Mouse (Mus musculus) embryonic facial prominence, embryonic 13.5 days (tissue): ENCODE measurements around the gene Gtpbp2. TPM values are rescaled to one million over a fixed set of nuclear protein-coding genes. Genes with fewer than 3 reads are reported as not detected.

ENCODE experiments used
- polyA plus RNA-seq: library from polyadenylated mRNA; unstranded; fragments of >200 nt; fragmentation: Nextera tagmentation; extraction: Ambion mirVana; gene quantifications from 2 replicates; pipeline ENCODE4 v1.2.1, GENCODE M21; 2015

Gtpbp2 gene
- polyA plus RNA-seq, 1 experiment from 2014 or later, result 45.4 TPM

Other genes starting within 250 kb of the Gtpbp2 start
- gene Vegfa, start 128.7 kb upstream of the Gtpbp2 start, polyA plus RNA-seq, result 5.5 and 7.0 TPM in 2 replicates
- gene Mrps18a, start 50.0 kb upstream of the Gtpbp2 start, polyA plus RNA-seq, result 126 and 152 TPM in 2 replicates
- gene Rsph9, start 16.8 kb upstream of the Gtpbp2 start, polyA plus RNA-seq, result 10.6 and 11.7 TPM in 2 replicates
- 32.7 and 36.9 TPM in 2 replicates for gene Mad2l1bp, start 7.5 kb upstream of the Gtpbp2 start, polyA plus RNA-seq
- gene Polh, start 41.6 kb downstream of the Gtpbp2 start, polyA plus RNA-seq, result 20.4 and 24.4 TPM in 2 replicates
- 43.6 and 43.8 TPM in 2 replicates for gene Xpo5, start 41.8 kb downstream of the Gtpbp2 start, polyA plus RNA-seq
- gene Polr1c, start 87.0 kb downstream of the Gtpbp2 start, polyA plus RNA-seq, result 103 and 104 TPM in 2 replicates
- gene Yipf3, start 87.0 kb downstream of the Gtpbp2 start, polyA plus RNA-seq, result 82.8 and 95.7 TPM in 2 replicates
- gene Lrrc73, start 92.5 kb downstream of the Gtpbp2 start, polyA plus RNA-seq, result 1.4 and 1.9 TPM in 2 replicates
- 55.6 and 57.9 TPM in 2 replicates for gene Tjap1, start 122.0 kb downstream of the Gtpbp2 start, polyA plus RNA-seq
- gene Dlk2, start 136.4 kb downstream of the Gtpbp2 start, polyA plus RNA-seq, result 7.8 and 8.6 TPM in 2 replicates
- gene Abcc10, start 167.3 kb downstream of the Gtpbp2 start, polyA plus RNA-seq, result 6.1 and 6.3 TPM in 2 replicates
- 11.4 and 13.4 TPM in 2 replicates for gene Zfp318, start 222.7 kb downstream of the Gtpbp2 start, polyA plus RNA-seq